Mouse (Mus musculus) heart, embryonic 14.5 days (tissue): ENCODE results near the gene Tes3-ps. TPM values are rescaled to one million over a fixed set of nuclear protein-coding genes. Genes with fewer than 3 reads are reported as not detected.

Experiments used
- ATAC-seq: fragments of 200-750 bp; cut with Nextera tagmentation; 2 replicates; pipeline ENCODE4 v1.8.0; 2017; ENCODE audit warnings: low read depth, moderate TSS enrichment; ENCODE audit not compliant: insufficient number of reproducible peaks, insufficient read depth, low FRiP score
- H3K27ac ChIP-seq, 2 experiments: fragments of 200-500 bp in 1 of 2; fragments of 300-500 bp in 1 of 2; sonication (generic) in 1 of 2; replicated peaks in 1 of 2; 2 replicates each; pipeline ENCODE4 v1.5.1; 2012 to 2014; ENCODE audit warnings: low read depth in 2 of 2, low read length in 2 of 2, control low read depth in 1 of 2, mild to moderate bottlenecking in 1 of 2, mixed read lengths in 1 of 2; ENCODE audit not compliant: control insufficient read depth in 1 of 2, insufficient read depth in 1 of 2
- H3K27me3 ChIP-seq: fragments of 300-500 bp; sonication (generic); 2 replicates; pipeline ENCODE4 v1.6.1; 2014; ENCODE audit warnings: mild to moderate bottlenecking, low read length, control low read depth; ENCODE audit not compliant: control insufficient read depth, insufficient read depth
- H3K36me3 ChIP-seq: fragments of 300-500 bp; sonication (generic); 2 replicates; pipeline ENCODE4 v1.6.1; 2014; ENCODE audit warnings: mild to moderate bottlenecking, control low read depth, low read length, mixed read lengths; ENCODE audit not compliant: control insufficient read depth, insufficient read depth
- H3K4me1 ChIP-seq, 2 experiments: fragments of 200-500 bp in 1 of 2; fragments of 300-500 bp in 1 of 2; sonication (generic) in 1 of 2; 2 replicates each; pipeline ENCODE4 v1.6.1; 2012 to 2014; ENCODE audit warnings: low read length in 2 of 2, control low read depth in 1 of 2, mixed read lengths in 1 of 2; ENCODE audit not compliant: control insufficient read depth in 2 of 2, insufficient read depth in 2 of 2
- H3K4me2 ChIP-seq: fragments of 300-500 bp; sonication (generic); 2 replicates; pipeline ENCODE4 v1.6.1; 2014; ENCODE audit warnings: mild to moderate bottlenecking, low read length
- H3K4me3 ChIP-seq, 2 experiments: fragments of 200-500 bp in 1 of 2; fragments of 300-500 bp in 1 of 2; sonication (generic) in 1 of 2; 2 replicates each; pipeline ENCODE4 v1.5.1; 2012 to 2014; ENCODE audit warnings: low read length in 2 of 2, mild to moderate bottlenecking in 2 of 2, control low read depth in 1 of 2, low read depth in 1 of 2, moderate library complexity in 1 of 2; ENCODE audit not compliant: control insufficient read depth in 1 of 2, insufficient read depth in 1 of 2
- H3K9ac ChIP-seq: fragments of 300-500 bp; sonication (generic); 2 replicates; pipeline ENCODE4 v1.6.1; 2014; ENCODE audit warnings: mild to moderate bottlenecking, low read length
- H3K9me3 ChIP-seq: fragments of 300-500 bp; sonication (generic); 2 replicates; pipeline ENCODE4 v1.6.1; 2016; ENCODE audit warnings: low read length, control low read depth; ENCODE audit not compliant: control insufficient read depth
- WGBS: fragments of 180-500 bp; shearing (Covaris S2); extraction: QIAGEN DNeasy Blood & Tissue Kit; methylation state at CpG from one replicate; pipeline ENCODE4 v1.1.7; 2014; 5-methylcytosine and 5-hydroxymethylcytosine counted together
- polyA plus RNA-seq: library from polyadenylated mRNA; unstranded; fragments of >200 nt; fragmentation: Nextera tagmentation; extraction: Ambion mirVana; gene quantifications from 2 replicates; pipeline ENCODE4 v1.2.1, GENCODE M21; 2014

Tes3-ps gene
- polyA plus RNA-seq, 1 experiment from 2014 or later, result 0.73 TPM

DNA sequence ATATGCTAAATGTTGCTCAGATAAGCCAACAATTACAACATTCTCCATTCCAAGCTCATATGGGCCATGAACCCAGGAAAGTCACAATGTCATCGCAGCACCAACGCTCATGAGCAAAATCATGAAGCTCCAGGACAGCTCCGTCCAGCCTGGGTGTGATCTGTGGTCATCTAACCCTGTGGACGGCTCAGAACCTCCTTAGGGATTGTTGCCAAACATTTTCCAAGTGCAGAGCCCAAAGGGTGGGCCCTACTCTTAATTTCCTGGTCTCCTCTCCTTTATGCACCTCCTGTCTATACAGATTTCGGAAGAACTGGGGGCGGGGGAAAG is 20.5 kb upstream of the Tes3-ps start:
- H3K4me3 ChIP-seq, result no peak overlapping the region
- no peak overlapping the region for H3K4me2 ChIP-seq
- no peaks in the 10 kb centered on the region for H3K36me3 ChIP-seq
- no peaks in the 10 kb centered on the region for H3K9me3 ChIP-seq
- H3K27ac ChIP-seq, result no peak overlapping the region
- no peak for ATAC-seq
- no peak overlapping the region for H3K9ac ChIP-seq
- 91% methylated on average over 6 of the region's 6 CpGs for WGBS
- H3K4me1 ChIP-seq, result peaks cover 0 to 3% of the 10 kb centered on the region in 2 experiments; a peak in 2 of 4 replicates
- H3K27me3 ChIP-seq, result no peaks in the 10 kb centered on the region

DNA sequence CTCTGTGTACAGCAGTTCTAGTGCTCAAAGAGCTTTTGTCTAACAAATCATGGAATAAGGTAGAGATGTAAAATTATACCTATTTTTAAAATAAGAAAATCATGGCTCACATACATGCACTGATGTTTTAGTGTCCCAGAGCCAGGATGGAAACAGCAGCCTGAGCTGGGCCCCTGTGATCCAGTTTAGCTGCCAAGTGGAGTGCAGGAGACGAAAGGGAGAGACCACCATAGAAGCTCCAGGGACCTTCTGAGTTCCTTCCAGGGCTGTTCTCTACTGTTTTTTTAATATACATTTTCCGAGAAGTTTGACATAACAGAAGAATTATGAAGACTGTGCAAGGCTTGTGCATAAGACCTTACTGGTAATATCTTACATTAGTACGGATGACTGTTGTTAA is 15.2 kb upstream of the Tes3-ps start:
- Histone ChIP-seq H3K27me3 (no peaks in the 10 kb centered on the region), H3K4me2 (no peak overlapping the region), H3K9ac (no peak overlapping the region), H3K36me3 (no peaks in the 10 kb centered on the region), H3K9me3 (no peaks in the 10 kb centered on the region), H3K4me3 (no peak overlapping the region), H3K4me1 (peaks cover 4 to 11% of the 10 kb centered on the region in 2 experiments; a peak in 2 of 4 replicates), H3K27ac (no peak overlapping the region)
- ATAC-seq, result no peak
- WGBS, result 83% methylated on average over 3 of the region's 3 CpGs

DNA sequence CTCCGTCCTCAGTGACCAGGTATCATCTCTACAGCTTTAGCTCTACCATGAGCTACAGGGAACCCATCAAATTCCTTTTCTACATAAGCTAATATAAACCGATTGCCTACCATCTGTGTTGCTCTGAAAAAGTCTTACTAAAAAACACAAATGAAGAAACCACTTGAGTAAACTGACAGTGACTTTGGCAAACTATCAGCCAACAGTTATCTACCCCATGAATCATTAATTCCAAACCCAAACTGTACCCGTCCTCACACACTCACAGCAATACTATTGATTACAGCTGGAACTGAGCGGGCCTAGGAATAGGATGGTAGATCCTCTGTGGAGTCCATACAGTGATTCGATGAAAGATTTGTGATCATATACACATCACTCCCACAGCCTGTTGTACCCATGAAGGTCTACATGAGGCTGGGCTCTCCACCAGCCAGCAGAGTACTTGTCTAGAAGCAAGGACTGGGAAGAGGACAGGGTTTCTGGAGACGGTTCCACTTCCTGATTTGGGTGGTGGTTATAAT is 14.2 kb upstream of the Tes3-ps start:
- Histone ChIP-seq H3K9me3 (no peaks in the 10 kb centered on the region), H3K27me3 (no peaks in the 10 kb centered on the region), H3K36me3 (no peaks in the 10 kb centered on the region), H3K4me3 (no peak overlapping the region), H3K9ac (no peak overlapping the region), H3K4me1 (peaks cover 4 to 11% of the 10 kb centered on the region in 2 experiments; a peak in 2 of 4 replicates), H3K27ac (no peak overlapping the region), H3K4me2 (no peak overlapping the region)
- ATAC-seq, result no peak
- 89% methylated on average over 6 of the region's 6 CpGs for WGBS

DNA sequence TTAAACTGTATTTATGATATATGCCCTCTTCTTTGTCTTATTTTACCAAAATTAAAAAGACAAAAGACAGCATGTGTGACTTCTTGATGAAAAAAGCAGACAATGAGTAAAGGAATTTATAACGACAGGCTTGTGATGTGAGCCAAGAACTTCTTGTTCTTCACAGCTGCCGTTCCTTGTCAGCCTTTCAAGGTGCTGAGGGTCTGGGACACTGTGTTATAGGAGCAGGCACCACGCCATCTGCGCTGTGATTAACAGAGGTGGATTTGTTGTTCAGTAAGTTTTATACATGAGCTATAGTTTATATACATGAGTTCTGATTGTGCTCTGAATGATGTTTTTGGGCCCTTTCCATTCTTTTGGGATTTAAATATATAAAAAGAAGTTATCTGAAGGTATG is 13.7 kb upstream of the Tes3-ps start:
- peaks cover 4 to 11% of the 10 kb centered on the region in 2 experiments; a peak in 2 of 4 replicates for H3K4me1 ChIP-seq
- no peaks in the 10 kb centered on the region for H3K27me3 ChIP-seq
- H3K36me3 ChIP-seq, result no peaks in the 10 kb centered on the region
- H3K27ac ChIP-seq, result peak overlapping the region in 1 of 2 experiments; percentile 60; a peak in 2 of 4 replicates
- WGBS, result 71% methylated on average over 4 of the region's 4 CpGs
- no peak overlapping the region for H3K4me3 ChIP-seq
- H3K4me2 ChIP-seq, result no peak overlapping the region
- no peak overlapping the region for H3K9ac ChIP-seq
- no peaks in the 10 kb centered on the region for H3K9me3 ChIP-seq
- ATAC-seq, result no peak

DNA sequence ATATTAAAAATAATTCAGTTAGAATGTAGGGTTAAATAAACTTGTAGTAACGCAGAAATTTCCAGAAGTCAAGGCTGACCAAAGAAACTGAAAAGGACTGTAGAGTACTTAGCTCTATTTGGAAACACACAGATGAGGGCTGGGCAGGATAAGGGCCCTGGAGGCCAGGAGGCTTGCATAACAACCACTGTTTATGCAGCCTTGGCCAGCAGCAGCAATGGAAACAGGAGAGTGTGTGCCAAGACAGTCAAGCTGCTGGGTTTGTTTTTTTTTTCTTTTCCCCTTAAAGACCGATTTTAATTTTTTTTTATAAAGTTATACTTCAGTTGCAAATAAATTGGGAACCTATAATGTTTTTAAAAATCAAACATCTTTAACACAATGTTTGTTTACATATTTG is 13.1 kb upstream of the Tes3-ps start:
- Histone ChIP-seq H3K4me2 (no peak overlapping the region), H3K36me3 (no peaks in the 10 kb centered on the region), H3K9ac (no peak overlapping the region), H3K4me3 (no peak overlapping the region), H3K27me3 (no peaks in the 10 kb centered on the region), H3K9me3 (no peaks in the 10 kb centered on the region), H3K27ac (peak overlapping the region in 1 of 2 experiments; percentile 79; a peak in 2 of 4 replicates), H3K4me1 (peaks cover 4 to 11% of the 10 kb centered on the region in 2 experiments; a peak in 2 of 4 replicates)
- ATAC-seq, result peak; percentile 77
- WGBS, result 44% methylated on average over 2 of the region's 2 CpGs

DNA sequence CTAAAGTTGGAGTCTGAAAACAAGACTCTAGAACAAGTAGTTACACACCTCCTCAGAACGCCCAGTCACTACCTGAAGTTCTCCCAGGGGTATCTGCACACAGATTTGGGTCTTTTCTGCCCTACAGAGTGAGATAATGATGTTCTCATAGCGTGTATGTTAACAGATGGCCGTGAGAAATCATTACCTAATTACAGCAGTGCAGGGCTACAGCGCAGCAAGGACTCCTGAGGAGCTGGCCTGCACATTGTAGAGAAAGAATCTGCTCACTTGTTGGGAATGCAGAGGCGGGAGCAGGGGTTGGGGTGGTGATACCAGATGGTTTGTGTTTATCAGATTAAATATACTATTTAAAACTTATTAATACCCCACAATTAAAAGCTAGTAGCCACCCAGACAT is 12.6 kb upstream of the Tes3-ps start:
- Histone ChIP-seq H3K9me3 (no peaks in the 10 kb centered on the region), H3K9ac (0 out of 2 replicates have a peak overlapping the region, but pooled peaks have one; percentile 7), H3K4me3 (no peak overlapping the region), H3K4me2 (no peak overlapping the region), H3K36me3 (no peaks in the 10 kb centered on the region), H3K4me1 (peaks cover 4 to 11% of the 10 kb centered on the region in 2 experiments; a peak in 2 of 4 replicates), H3K27ac (peak overlapping the region; percentile 68 to 79), H3K27me3 (no peaks in the 10 kb centered on the region)
- no peak for ATAC-seq
- WGBS, result 56% methylated on average over 5 of the region's 5 CpGs

DNA sequence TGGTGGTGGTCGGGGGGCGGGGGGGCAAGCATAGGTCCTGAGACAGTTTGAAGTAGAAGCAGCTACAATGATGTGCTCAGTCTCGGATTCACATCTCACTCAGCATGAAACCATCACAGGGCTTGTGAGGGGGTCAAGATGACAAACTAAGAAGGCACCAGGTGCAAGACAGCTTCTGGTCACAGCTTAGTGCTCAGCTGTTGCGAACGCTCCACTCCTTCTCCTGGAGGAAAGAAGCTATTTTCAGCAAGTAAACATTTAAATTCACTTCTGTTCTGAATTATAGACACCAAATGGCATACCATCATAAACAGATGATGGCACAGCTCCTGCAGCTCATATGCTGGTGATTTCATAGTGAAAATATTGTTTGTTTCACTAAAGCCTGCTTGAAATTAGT is 7.7 kb upstream of the Tes3-ps start:
- no peak overlapping the region for H3K4me2 ChIP-seq
- no peaks in the 10 kb centered on the region for H3K36me3 ChIP-seq
- H3K4me3 ChIP-seq, result no peak overlapping the region
- no peaks in the 10 kb centered on the region for H3K27me3 ChIP-seq
- H3K4me1 ChIP-seq, result peaks cover 2 to 7% of the 10 kb centered on the region in 2 experiments; a peak in 2 of 4 replicates
- no peak for ATAC-seq
- 90% methylated on average over 5 of the region's 5 CpGs for WGBS
- H3K27ac ChIP-seq, result no peak overlapping the region
- H3K9me3 ChIP-seq, result no peaks in the 10 kb centered on the region
- H3K9ac ChIP-seq, result no peak overlapping the region

DNA sequence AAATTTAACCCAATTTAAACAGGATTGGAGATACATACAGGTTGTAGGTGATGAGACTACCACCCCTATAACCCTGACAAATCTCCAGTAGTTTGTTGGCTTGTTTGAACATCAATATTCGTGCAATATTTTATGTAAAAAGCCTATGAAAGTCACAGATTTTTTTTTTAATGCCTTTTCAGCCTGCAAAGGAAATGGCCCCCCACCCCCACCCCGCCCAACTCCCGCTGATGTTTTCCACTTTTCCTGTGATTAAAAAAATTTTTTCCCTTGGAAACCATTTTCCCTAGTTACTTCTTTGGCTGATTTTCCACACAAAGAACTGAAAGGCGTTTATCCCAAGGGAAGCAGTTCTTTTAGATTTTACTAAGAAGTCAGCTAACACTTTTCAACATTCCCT is 11.4 kb downstream of the Tes3-ps start, which contains the start of gene Ecm2:
Ecm2 (plus strand) TSS at position 301 of the 400 bp plus-strand sequence.
- peak within 1 kb of the TSS; percentile 49 for H3K4me2 ChIP-seq
- no peak for ATAC-seq
- no peaks in the 10 kb centered on the region for H3K27me3 ChIP-seq
- peaks cover 0 to 8% of the 10 kb centered on the region in 2 experiments; a peak in 1 of 4 replicates for H3K4me1 ChIP-seq
- H3K36me3 ChIP-seq, result no peaks in the 10 kb centered on the region
- H3K9me3 ChIP-seq, result no peaks in the 10 kb centered on the region
- H3K9ac ChIP-seq, result no peak within 1 kb of the TSS
- H3K4me3 ChIP-seq, result peak within 1 kb of the TSS in 1 of 2 experiments; percentile 12; a peak in 1 of 4 replicates
- WGBS, result 64% methylated on average over 4 of the region's 4 CpGs
- H3K27ac ChIP-seq, result peak within 1 kb of the TSS in 1 of 2 experiments; percentile 2; a peak in 2 of 4 replicates
